Mouse (Mus musculus): Measurements from ENCODE around the gene Adcyap1. TPM values are rescaled to one million over a fixed set of nuclear protein-coding genes. Genes with fewer than 3 reads are reported as not detected.

The Adcyap1 gene
- total RNA-seq (2021), result 10 to 100 TPM; 36.6 to 41.5 TPM
- long read RNA-seq, experiment 1, transcript Adcyap1-201 (5 exons, 3,392 nt), result major isoform, 27 of 48 reads
- long read RNA-seq, experiment 1, partial matches to known transcripts, result 10 of 48 reads
- long read RNA-seq, experiment 1, other reads (novel, unspliced or antisense), result 10 of 48 reads
- long read RNA-seq, experiment 2, transcript Adcyap1-201 (5 exons, 3,392 nt), result major isoform, 17 of 37 reads
- long read RNA-seq, experiment 2, partial matches to known transcripts, result 8 of 37 reads
- long read RNA-seq, experiment 2, other reads (novel, unspliced or antisense), result 12 of 37 reads

DNA sequence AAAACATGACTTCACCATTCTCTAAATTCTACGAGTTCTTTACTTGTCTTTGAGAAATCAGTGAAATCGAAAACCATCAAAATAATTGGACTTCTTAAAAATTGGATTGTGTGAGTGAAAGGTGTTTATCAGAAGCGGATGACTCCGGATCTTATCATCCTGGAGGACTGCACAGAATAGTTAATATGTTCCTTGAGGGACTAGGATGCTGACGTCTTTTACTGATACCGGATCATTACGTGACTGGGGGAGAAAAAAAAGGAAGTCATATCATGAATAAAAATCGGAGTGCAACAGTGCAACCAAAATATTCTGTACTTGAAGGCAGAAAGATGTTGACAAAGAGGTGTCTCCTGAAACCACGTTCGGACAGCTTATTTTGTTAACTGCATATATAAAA is at the start of gene Adcyap1:
Adcyap1 (plus strand) TSS at position 301 of the 400 bp plus-strand sequence.
- intact Hi-C loops (cut with DNase I), result loop anchor here (2.0 to 10.0 kb wide), 2 partner anchors 566 to 1536 kb away; no protein-coding TSS in a partner anchor
- no peak for DNase-seq (ENCODE audit: low spot score in 2 of 2)

DNA sequence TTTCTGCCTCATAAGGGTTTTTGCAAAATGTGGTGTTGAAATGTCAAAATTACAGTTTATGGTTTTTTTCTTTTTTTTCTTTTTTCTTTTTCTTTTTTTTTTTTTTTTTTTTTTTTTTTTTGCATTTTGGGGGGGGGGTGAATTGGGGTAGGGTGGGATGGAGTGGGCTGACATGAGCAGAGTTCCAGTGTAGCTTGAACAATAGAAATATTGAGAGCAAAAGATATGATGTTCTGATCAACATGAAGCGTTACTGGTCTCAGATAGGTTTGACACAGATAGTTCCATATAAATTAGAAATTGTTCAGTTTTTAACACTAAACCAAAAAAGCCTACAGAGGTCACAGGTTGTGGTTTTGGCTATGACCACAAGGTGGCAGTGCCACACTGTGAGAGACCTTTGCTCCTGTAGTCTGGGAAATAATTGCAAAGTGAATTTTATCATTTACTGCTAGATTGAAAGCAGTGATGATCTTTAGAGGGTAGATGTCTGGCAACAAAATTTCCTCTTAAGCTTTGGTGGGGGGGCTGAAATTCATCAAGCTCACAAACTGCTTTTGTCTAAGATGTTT is 40.5 kb upstream of the Adcyap1 start:
- peak; percentile 51 to 74 for DNase-seq (ENCODE audit: low spot score in 2 of 2)
- intact Hi-C loops (cut with DNase I), result loop anchor here (2.0 kb wide), 1 partner anchor 1576 kb away; no protein-coding TSS in a partner anchor

DNA sequence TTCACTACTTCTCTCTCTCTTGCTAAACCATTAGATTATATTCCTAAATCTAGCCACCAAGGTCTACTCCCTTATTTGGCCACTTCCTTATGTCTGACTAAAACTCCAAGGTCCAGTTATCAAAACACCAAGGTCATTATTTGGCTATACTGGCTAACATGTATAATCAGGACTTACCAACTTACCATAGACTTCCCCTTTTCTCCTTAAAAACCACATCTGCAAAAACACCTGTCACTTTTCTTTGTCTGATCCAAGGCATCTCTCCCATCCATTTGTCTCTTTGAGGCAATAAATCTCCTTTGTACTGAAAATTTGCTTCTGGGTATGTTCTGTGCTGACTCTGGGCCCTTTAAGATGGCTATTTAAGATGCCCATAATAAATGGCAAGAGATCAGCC is 29.2 kb upstream of the Adcyap1 start:
- intact Hi-C loops (cut with DNase I), result no loop called here
- DNase-seq (ENCODE audit: low spot score in 2 of 2), result no peak

DNA sequence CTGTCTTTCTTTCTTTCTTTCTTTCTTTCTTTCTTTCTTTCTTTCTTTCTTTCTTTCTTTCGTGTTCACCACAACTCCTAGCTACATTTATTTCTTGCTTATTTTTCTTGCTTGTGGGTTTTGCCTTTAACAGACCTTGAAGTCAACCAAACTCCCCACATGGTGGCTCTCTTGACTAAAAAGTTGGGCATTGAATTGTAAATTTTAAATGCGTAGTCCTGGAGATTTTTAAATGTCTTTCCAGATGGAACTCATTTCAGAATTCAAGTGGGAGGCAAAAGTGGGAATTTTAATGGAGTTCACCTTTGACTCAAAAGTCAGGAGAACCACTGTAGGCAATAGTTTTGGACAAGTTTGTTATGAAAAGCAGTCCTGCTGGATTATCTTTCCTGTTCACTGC is 2.0 kb upstream of the Adcyap1 start:
- intact Hi-C loops (cut with DNase I), result loop anchor here (10.0 kb wide), 1 partner anchor 568 kb away; no protein-coding TSS in a partner anchor
- peak; percentile 46 to 55 for DNase-seq (ENCODE audit: low spot score in 2 of 2)

DNA sequence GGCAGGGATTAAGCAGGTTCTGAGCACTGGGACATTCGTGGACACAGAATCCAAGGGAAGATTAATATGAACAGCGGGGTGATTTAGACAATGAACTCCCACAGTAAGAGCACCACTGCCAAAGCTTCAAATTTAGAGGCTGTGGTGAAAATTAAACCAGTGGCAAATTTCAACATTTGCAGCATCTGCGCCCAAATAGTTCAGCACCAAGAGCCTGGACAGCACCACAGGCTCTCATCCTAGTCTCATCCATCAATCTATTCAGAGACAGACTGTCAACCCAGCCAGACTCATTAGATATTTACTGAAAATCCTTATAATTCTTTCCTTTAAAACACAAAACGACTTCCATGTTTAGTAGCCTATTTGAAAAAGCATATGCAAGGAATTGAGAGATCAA is 604 bp upstream of the Adcyap1 start:
- intact Hi-C loops (cut with DNase I), result loop anchor here (2.0 to 10.0 kb wide), 2 partner anchors 567 to 1537 kb away; no protein-coding TSS in a partner anchor
- no peak for DNase-seq (ENCODE audit: low spot score in 2 of 2)

DNA sequence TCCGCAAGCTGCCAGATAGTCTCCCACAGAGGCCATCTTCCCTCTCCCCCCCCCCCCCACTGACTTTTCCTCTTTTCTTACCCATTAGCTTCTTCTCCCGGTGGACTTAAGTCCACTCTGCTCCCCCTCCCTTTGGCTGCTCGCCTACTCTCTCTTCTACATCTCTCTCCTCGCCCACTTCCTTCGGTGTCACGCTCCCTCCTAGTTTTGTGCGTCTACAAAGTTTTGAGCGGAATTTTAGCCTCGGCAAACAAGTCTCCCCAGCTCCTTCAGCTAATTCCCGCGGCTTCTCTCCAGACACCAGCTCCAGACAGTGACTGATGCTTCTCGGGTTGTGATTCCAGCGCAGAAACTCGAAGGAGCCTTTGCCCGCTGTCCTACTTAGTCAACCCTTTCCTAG is 401 bp downstream of the Adcyap1 start:
- peak in 1 of 2 experiments; percentile 11 for DNase-seq (ENCODE audit: low spot score in 2 of 2)
- intact Hi-C loops (cut with DNase I), result loop anchor here (2.0 to 10.0 kb wide), 2 partner anchors 566 to 1536 kb away; no protein-coding TSS in a partner anchor

DNA sequence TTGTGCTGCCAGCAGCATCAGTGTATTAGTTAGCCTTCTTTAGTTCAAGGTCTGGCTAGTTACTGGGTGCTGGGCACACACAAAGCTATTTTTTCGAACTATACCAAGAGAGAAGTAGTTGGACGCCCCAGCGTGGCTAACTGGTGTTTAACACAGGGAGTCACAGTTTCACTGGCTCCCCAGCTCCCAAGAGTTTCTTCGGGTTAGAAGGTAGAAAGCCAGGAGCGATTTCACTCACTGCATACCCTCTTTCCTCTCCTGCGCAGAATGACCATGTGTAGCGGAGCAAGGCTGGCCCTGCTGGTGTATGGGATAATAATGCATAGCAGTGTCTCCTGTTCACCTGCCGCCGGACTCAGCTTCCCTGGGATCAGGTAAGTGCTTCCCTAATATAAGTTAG is 930 bp downstream of the Adcyap1 start:
- intact Hi-C loops (cut with DNase I), result loop anchor here (2.0 to 10.0 kb wide), 3 partner anchors 565 to 1535 kb away; no protein-coding TSS in a partner anchor
- DNase-seq (ENCODE audit: low spot score in 2 of 2), result peak in 1 of 2 experiments; percentile 9

DNA sequence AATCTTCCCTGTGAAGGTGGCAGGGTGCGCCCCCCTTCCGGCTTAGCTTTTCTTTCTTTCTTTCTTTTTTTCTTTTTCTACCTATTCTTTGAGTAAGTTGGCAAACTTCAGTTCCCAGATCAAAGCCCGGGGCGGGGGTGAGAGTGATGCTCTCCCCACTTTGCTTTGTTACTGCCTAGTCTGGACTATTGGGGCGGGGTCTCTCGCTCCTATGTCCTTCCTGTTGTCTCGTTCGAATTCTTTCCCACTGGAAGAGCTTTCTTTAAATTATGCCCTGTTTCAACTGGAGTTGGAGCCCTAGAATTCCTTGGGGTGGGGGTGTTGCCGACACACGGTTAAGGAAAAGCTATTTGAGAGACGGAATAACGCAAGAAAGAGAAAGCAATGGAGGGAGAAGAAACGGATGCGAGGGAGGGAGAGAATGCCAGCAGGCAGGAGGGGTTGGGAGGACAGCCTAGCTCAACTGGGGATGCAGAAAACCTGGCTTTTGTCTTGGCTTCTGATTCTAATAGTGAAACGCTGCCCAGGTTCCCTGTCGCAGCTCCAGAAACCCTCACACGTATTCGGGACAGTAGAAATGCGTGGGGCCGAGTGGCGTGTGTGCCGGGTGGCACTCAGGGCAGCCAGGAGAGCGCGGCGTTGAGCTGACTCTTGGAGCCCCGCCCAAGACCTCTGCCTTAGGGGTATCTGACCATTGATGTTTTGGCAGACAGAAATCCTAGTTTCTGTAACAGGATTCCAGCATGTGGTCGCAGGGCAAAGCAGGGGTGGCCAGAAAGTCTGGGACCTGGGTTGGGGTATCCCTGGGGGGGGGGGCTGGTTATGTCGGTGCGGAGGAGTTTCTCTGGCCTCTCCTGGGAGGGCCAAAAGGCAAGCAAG is 1.8 kb downstream of the Adcyap1 start:
- intact Hi-C loops (cut with DNase I), result loop anchor here (10.0 kb wide), 1 partner anchor 1354 kb away; no protein-coding TSS in a partner anchor
- DNase-seq (ENCODE audit: low spot score in 2 of 2), result no peak

DNA sequence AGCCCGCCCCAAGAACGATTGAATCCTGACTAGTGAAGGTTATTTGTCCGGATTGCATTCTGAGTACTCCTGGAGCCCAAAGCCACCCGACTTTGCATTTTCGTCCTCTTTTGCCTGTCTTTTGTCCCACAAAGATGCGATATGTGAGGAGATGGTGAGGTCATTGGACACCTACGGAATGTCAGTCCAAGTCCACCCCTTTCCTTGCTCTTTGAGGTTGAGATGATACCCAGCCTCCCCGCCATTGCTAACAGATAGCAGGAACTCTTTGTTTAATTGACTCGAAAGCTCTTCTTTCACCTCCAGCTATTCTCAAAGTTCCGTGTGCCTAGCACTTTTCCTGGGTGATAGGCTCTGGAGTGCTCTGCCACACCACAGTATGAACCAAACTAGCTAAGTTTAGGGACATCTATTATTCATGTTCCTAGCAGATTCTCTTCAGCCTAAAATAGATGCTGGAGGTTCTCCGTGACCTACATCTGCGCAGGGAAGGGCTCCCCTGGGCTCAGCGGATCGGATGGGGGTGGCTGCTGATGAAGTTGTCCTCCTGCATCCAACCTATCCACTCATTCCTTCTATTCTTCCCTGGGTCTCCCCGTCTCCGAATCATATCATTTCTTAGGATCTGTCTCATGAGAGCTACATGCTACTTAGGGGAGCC is 2.6 kb downstream of the Adcyap1 start:
- DNase-seq (ENCODE audit: low spot score in 2 of 2), result no peak
- intact Hi-C loops (cut with DNase I), result loop anchor here (10.0 kb wide), 1 partner anchor 1353 kb away; no protein-coding TSS in a partner anchor

DNA sequence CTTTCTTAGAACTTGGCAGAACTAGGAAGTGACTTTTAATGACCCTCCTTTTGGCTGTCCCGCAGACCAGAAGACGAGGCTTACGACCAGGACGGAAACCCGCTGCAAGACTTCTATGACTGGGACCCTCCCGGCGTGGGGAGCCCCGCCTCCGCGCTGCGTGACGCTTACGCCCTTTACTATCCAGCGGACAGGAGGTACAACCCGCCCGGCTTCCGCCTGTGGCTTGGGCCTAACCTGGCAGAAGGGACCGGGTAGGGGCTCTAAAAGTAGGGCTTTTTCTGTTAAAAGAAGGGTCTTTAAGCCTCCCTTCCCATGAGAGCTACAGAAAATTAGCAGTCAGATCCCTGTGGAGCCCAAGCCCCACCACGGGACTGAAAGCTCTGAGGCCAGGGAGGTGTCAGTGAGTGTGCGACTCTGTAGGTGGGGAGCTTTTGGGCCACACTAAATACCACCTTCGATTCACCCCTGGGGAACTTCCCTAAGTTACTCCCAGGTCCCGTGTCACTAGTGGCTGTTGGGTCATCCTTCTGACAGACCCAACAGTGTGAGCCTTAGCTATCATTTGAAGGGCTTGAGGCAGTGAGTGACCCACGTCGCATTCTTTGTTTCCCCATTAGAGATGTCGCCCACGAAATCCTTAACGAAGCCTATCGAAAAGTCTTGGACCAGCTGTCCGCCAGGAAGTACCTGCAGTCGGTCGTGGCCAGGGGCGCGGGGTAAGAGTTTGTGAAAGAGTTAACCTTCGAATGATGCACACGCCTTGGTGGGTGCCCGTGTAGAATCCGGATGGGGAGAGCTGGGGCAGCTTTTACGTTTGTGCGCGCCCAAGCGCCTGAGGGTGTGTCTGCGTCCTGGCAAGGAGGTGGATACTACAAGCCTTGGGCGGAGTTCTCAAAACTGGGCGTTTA is 3.6 kb downstream of the Adcyap1 start:
- peak in 1 of 2 experiments; percentile 19 for DNase-seq (ENCODE audit: low spot score in 2 of 2)
- intact Hi-C loops (cut with DNase I), result loop anchor here (10.0 kb wide), 1 partner anchor 1352 kb away; no protein-coding TSS in a partner anchor

DNA sequence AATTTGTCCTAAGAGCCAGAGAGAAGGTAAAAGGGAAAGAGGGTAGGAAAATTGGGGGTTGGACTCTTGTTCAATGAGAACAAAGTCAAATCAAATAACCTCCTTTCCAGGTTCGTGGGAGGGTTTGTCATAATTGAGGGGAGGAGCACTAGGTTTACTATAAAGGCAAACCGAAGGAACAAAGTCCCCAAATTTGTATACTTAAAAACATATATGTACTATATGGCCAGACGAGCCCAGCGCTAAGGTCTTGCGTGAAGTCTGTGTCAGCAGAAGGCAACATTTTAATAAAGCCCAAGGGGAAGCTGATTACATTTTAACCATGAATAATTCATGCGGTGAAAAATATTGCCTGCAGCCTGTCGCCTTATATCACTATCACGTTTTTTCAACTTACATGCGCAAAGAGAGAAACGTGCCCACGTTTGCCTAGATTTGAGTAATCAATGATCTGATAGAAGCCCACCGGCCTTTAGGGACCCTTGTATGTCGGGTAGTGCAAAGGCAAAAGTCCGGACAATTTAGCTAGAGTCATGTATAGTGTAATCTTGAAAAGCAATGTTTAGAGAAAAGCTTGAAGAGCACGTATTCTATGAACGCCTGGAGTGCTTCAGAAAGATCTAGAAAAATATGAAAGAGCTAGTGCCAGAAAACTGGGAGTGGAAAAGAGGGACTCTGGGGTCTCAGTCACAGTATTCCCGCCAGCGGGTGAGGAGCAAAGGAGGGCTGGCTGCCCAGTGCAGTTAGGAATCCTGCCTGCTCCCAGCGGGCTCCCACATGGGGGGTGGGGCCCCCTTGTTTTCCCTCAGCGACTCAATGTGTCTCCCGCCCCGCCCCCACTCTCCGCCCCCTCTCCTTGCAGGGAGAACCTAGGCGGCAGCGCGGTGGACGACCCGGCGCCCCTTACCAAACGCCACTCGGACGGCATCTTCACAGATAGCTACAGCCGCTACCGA is 4.5 kb downstream of the Adcyap1 start:
- intact Hi-C loops (cut with DNase I), result loop anchor here (10.0 kb wide), 1 partner anchor 1351 kb away; no protein-coding TSS in a partner anchor
- DNase-seq (ENCODE audit: low spot score in 2 of 2), result peak in 1 of 2 experiments; percentile 13

DNA sequence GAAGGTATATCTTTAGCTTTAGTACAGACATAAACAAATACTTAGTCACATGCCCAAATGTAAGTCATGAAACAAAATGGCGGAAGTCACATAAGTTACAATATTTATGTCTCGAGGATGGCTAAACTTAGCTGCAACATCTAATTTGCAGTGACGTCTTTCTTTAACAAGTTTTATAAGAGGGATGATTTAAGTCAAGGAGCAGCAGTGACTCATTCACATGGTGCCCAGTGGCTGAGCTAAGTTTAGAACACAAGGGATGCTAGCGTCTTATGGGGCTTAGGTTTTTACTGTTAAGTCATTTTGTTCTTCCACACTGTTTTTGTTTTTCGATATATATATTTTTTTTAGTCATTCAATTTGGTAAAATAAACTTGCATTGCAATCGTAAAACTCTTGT is 19.0 kb downstream of the Adcyap1 start:
- intact Hi-C loops (cut with DNase I), result no loop called here

DNA sequence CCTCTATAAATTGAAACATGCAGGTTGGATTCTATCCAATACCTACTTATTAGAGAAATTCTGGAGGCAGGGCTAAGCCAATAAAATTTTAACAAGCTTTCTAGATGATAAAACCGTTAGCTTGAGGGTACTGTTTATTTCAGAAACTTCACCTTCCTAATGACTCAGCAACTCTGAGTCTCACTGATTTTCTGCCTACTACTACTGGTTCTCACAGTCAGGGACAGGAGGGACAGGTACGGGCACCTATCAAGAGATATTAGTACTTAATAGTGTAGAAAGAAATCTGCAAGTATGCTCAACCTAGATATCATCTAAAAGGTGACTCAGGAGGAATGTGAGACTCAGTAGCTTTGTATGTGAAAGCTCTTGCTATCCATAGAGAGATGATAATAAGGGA is 19.8 kb downstream of the Adcyap1 start:
- no peak for DNase-seq (ENCODE audit: low spot score in 2 of 2)
- intact Hi-C loops (cut with DNase I), result no loop called here

More for the DNA sequence above, 19.0 kb downstream of the Adcyap1 start:
- DNase-seq (ENCODE audit: low spot score in 2 of 2), result peak in 1 of 2 experiments; percentile 35

DNA sequence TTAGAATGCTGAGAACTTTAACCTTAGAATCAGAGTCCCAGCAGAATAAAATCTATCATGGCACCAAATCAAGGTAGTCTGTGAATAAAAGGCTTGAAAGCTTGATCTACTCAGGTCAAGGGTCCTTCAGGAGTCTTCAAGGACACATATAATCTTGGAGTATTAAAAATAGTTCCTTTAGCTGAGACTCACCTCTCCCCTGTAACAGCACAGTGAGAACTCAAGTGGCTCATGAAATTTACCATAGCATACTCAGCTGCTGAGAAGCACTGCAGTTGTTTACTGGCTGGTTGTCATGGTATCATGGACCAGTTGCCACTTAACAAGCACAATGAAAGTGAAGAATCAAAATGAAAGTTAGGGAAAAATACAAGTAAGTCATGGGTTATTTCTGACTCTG is 38.5 kb downstream of the Adcyap1 start:
- intact Hi-C loops (cut with DNase I), result no loop called here

More for the DNA sequence above, 38.5 kb downstream of the Adcyap1 start:
- no peak for DNase-seq (ENCODE audit: low spot score in 2 of 2)

Measured in left cerebral cortex, postnatal 14 days (tissue).